Mouse (Mus musculus) CH12.LX (cell line): ENCODE data around the gene Atp6ap2. TPM values are rescaled to one million over a fixed set of nuclear protein-coding genes. Genes with fewer than 3 reads are reported as not detected.
A peak's percentile ranks its signal among the peaks of the same experiment; 100 is the strongest.

ENCODE experiments used
- DNase-seq: peaks from one replicate; pipeline ENCODE4 v3.0.0-alpha.2; 2013; ENCODE audit errors: extremely low read depth
- H3K27ac ChIP-seq: 2 replicates; pipeline ENCODE4 v1.5.1; 2012; ENCODE audit warnings: low read depth, mild to moderate bottlenecking, control low read depth, moderate library complexity; ENCODE audit not compliant: insufficient read depth
- H3K27me3 ChIP-seq: replicated peaks from 2 replicates; pipeline ENCODE3; 2012; ENCODE audit warnings: inconsistent platforms
- H3K36me3 ChIP-seq, 2 experiments: replicated peaks in 1 of 2; 2 replicates each; pipeline versions ENCODE3 to v1.6.1; 2012; ENCODE audit warnings: inconsistent platforms in 1 of 2, low read length in 1 of 2, mild to moderate bottlenecking in 1 of 2, mixed read lengths in 1 of 2, moderate library complexity in 1 of 2; ENCODE audit not compliant: control insufficient read depth in 1 of 2, insufficient read depth in 1 of 2
- H3K4me1 ChIP-seq, 2 experiments: 2 replicates each; pipeline ENCODE4 v1.6.1; 2012; ENCODE audit warnings: inconsistent platforms in 1 of 2, moderate library complexity in 1 of 2; ENCODE audit not compliant: insufficient read depth in 2 of 2, control insufficient read depth in 1 of 2
- H3K4me2 ChIP-seq: 2 replicates; pipeline ENCODE4 v1.6.1; 2012; ENCODE audit warnings: low read depth, mild to moderate bottlenecking, control low read depth; ENCODE audit not compliant: poor library complexity, insufficient read depth, severe bottlenecking
- H3K4me3 ChIP-seq, 3 experiments: fragments of 150-350 bp in 1 of 3; sonication (generic) in 1 of 3; replicated peaks in 1 of 3; 2 replicates each; pipeline versions ENCODE3 to v1.5.1; 2011 to 2012; ENCODE audit warnings: low read depth in 2 of 3, low read length in 2 of 3, mild to moderate bottlenecking in 2 of 3, moderate library complexity in 2 of 3, control low read depth in 1 of 3, improper control_type of control experiment in 1 of 3, inconsistent platforms in 1 of 3, mixed read lengths in 1 of 3; ENCODE audit not compliant: poor library complexity in 1 of 3
- H3K79me2 ChIP-seq: replicated peaks from 2 replicates; pipeline ENCODE4 v1.6.1; 2012; ENCODE audit warnings: mild to moderate bottlenecking, moderate library complexity; ENCODE audit not compliant: control insufficient read depth, poor library complexity, insufficient read depth, severe bottlenecking; ENCODE audit errors: extremely low read depth
- H3K9ac ChIP-seq: 2 replicates; pipeline ENCODE4 v1.6.1; 2012; ENCODE audit warnings: low read depth, mild to moderate bottlenecking, control low read depth, moderate library complexity; ENCODE audit not compliant: insufficient read depth
- H3K9me3 ChIP-seq: replicated peaks from 2 replicates; pipeline ENCODE3; 2012; ENCODE audit warnings: low read length, inconsistent platforms, mixed read lengths
- BHLHE40 ChIP-seq: IDR thresholded peaks from 2 replicates; pipeline ENCODE4 v1.6.1; 2011; ENCODE audit warnings: mild to moderate bottlenecking, low read depth, low read length, improper control_type of control experiment
- CHD2 ChIP-seq: IDR thresholded peaks from 2 replicates; pipeline ENCODE4 v1.6.1; 2011; ENCODE audit warnings: low read length, improper control_type of control experiment
- CTCF ChIP-seq, 2 experiments: IDR thresholded peaks in 1 of 2; conservative IDR thresholded peaks in 1 of 2; 2 replicates each; pipeline ENCODE4 v1.5.1; 2011 to 2012; ENCODE audit warnings: low read depth in 2 of 2, low read length in 2 of 2, improper control_type of control experiment in 1 of 2, inconsistent platforms in 1 of 2, mild to moderate bottlenecking in 1 of 2, moderate library complexity in 1 of 2
- E2F4 ChIP-seq: IDR thresholded peaks from 2 replicates; pipeline ENCODE4 v1.6.1; 2011; ENCODE audit warnings: low read depth, low read length, improper control_type of control experiment; ENCODE audit not compliant: insufficient replicate concordance
- ELF1 ChIP-seq: IDR thresholded peaks from 2 replicates; pipeline ENCODE4 v1.6.1; 2014; ENCODE audit warnings: low read depth, mild to moderate bottlenecking, inconsistent platforms, low read length, improper control_type of control experiment
- GABPA ChIP-seq: IDR thresholded peaks from 2 replicates; pipeline ENCODE4 v1.6.1; 2012; ENCODE audit warnings: low read depth, low read length, improper control_type of control experiment, inconsistent platforms; ENCODE audit not compliant: insufficient replicate concordance
- HCFC1 ChIP-seq: IDR thresholded peaks from 2 replicates; pipeline ENCODE4 v1.6.1; 2012; ENCODE audit warnings: low read depth, mild to moderate bottlenecking, inconsistent platforms, low read length, improper control_type of control experiment
- JUND ChIP-seq: conservative IDR thresholded peaks from 2 replicates; pipeline ENCODE4 v1.6.1; 2011; ENCODE audit warnings: low read depth, low read length, improper control_type of control experiment
- KAT2A ChIP-seq: IDR thresholded peaks from 2 replicates; pipeline ENCODE4 v1.6.1; 2012; ENCODE audit warnings: low read length, improper control_type of control experiment, inconsistent platforms; ENCODE audit not compliant: insufficient replicate concordance
- MAX ChIP-seq: IDR thresholded peaks from 2 replicates; pipeline ENCODE4 v1.6.1; 2011; ENCODE audit warnings: low read length, improper control_type of control experiment
- MAZ ChIP-seq: IDR thresholded peaks from 2 replicates; pipeline ENCODE4 v1.6.1; 2012; ENCODE audit warnings: low read depth, mild to moderate bottlenecking, inconsistent platforms, low read length, improper control_type of control experiment, moderate library complexity
- MXI1 ChIP-seq: IDR thresholded peaks from 2 replicates; pipeline ENCODE4 v1.6.1; 2011; ENCODE audit warnings: mild to moderate bottlenecking, low read depth, low read length, improper control_type of control experiment
- MYC ChIP-seq: IDR thresholded peaks from 2 replicates; pipeline ENCODE4 v1.6.1; 2011; ENCODE audit warnings: low read depth, mild to moderate bottlenecking, improper control_type of control experiment, low read length
- NELFE ChIP-seq: IDR thresholded peaks from 2 replicates; pipeline ENCODE4 v1.6.1; 2011; ENCODE audit warnings: low read depth, low read length, improper control_type of control experiment
- PAX5 ChIP-seq: IDR thresholded peaks from 2 replicates; pipeline ENCODE4 v1.6.1; 2012; ENCODE audit warnings: low read length, inconsistent platforms, mixed read lengths
- POLR2A ChIP-seq: IDR thresholded peaks from 2 replicates; pipeline ENCODE4 v1.6.1; 2011; ENCODE audit warnings: low read depth, mild to moderate bottlenecking, improper control_type of control experiment, low read length
- POLR2AphosphoS2 ChIP-seq: IDR thresholded peaks from 2 replicates; pipeline ENCODE4 v1.6.1; 2011; ENCODE audit warnings: low read depth, low read length, improper control_type of control experiment
- RAD21 ChIP-seq: IDR thresholded peaks from 2 replicates; pipeline ENCODE4 v1.6.1; 2011; ENCODE audit warnings: low read depth, mild to moderate bottlenecking, low read length, improper control_type of control experiment, moderate library complexity
- RCOR1 ChIP-seq: conservative IDR thresholded peaks from 2 replicates; pipeline ENCODE4 v1.6.1; 2012; ENCODE audit warnings: low read depth, mild to moderate bottlenecking, inconsistent platforms, low read length, improper control_type of control experiment
- SIN3A ChIP-seq: IDR thresholded peaks from 2 replicates; pipeline ENCODE4 v1.6.1; 2012; ENCODE audit warnings: low read length, improper control_type of control experiment, inconsistent platforms
- SMC3 ChIP-seq: IDR thresholded peaks from 2 replicates; pipeline ENCODE4 v1.6.1; 2011; ENCODE audit warnings: low read depth, low read length, improper control_type of control experiment
- TBP ChIP-seq: conservative IDR thresholded peaks from 2 replicates; pipeline ENCODE4 v1.6.1; 2011; ENCODE audit warnings: low read depth, low read length, improper control_type of control experiment
- TCF12 ChIP-seq: IDR thresholded peaks from 2 replicates; pipeline ENCODE4 v1.6.1; 2014; ENCODE audit warnings: low read depth, mild to moderate bottlenecking, inconsistent platforms, low read length, improper control_type of control experiment
- USF1 ChIP-seq: IDR thresholded peaks from 2 replicates; pipeline ENCODE4 v1.6.1; 2014; ENCODE audit warnings: low read depth, mild to moderate bottlenecking, inconsistent platforms, low read length, improper control_type of control experiment
- USF2 ChIP-seq: conservative IDR thresholded peaks from 2 replicates; pipeline ENCODE4 v1.6.1; 2011; ENCODE audit warnings: low read depth, low read length, improper control_type of control experiment
- ZC3H11A ChIP-seq: IDR thresholded peaks from 2 replicates; pipeline ENCODE4 v1.6.1; 2012; ENCODE audit warnings: low read depth, mild to moderate bottlenecking, inconsistent platforms, low read length, improper control_type of control experiment
- ZMIZ1 ChIP-seq: IDR thresholded peaks from 2 replicates; pipeline ENCODE4 v1.6.1; 2012; ENCODE audit warnings: low read depth, mild to moderate bottlenecking, inconsistent platforms, low read length, improper control_type of control experiment
- dilution Hi-C: fragments of 300-500 bp; cut with MboI; formaldehyde crosslinking; loops from 2 replicates; pipeline ENCODE4 v1.14.3; 2020; ENCODE audit warnings: low sequenced_read_pairs; ENCODE audit not compliant: extremely low pct_unique_long_range_greater_than_20kb, extremely low pct_ligation_motif_present
- in situ Hi-C: fragments of 300-500 bp; cut with MboI; formaldehyde crosslinking; loops from 3 replicates; pipeline ENCODE4 v1.14.3; 2019; ENCODE audit warnings: low sequenced_read_pairs, low pct_ligation_motif_present, low pct_unique_long_range_greater_than_20kb, mixed read lengths
- polyA plus RNA-seq: library from polyadenylated mRNA; unstranded; fragments of >175 nt; gene quantifications from 2 replicates; pipeline ENCODE4 v1.2.1, GENCODE M21; 2012; ENCODE audit warnings: low read depth; ENCODE audit not compliant: insufficient read length
- total RNA-seq, 2 experiments: library from RNA; depleted of rRNA; stranded (reverse); fragments of 300-350 nt in 1 of 2; fragments of >200 nt in 1 of 2; gene quantifications; 2 replicates each; pipeline ENCODE4 v1.2.3; 2012 to 2014

Atp6ap2 gene
- total RNA-seq (2012; rRNA removed) (46.9 and 50.4 TPM in 2 replicates), total RNA-seq (2014; rRNA removed) (108 and 113 TPM in 2 replicates), polyA plus RNA-seq (66.9 and 71.2 TPM in 2 replicates)

DNA sequence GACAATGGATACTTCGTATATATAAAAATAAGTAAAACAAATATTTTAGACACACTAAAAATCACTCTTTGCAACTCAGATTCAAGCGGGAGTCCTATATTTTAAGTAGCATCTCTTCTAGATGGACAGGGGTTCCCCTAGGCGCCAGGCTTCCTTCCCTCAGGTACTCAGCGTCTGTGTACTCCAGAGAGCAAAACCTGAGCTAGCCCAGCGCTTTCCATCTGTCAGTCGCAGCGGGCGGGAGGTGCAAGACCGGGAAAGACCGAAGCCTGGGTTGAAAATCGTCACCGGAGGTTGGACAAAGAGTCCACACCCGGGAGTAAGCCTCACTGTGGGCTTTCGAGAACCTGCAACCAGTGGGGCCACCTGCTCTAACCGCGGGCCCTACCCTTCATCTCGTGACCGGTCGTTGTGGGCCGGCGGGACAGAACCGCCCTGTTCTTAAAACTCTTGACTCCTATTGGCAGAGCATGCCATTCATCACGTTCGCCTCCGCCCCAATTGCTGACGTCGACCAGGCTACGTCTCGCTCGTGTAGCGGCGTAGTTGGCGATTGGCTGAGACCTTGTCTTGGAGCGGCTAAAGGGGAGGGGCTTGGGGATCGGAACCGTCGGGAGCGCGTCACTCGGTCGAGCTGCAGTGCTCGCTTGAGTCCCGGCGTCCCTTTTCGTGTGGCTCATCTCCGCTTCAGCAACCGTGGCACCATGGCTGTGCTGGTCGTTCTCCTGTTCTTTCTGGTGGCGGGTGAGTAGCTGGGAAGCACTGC is at the start of gene Atp6ap2:
TSS of gene Atp6ap2 (plus strand) at position 610 of the 766 bp plus-strand sequence.
- Histone ChIP-seq H3K27me3 (no peaks in the 10 kb centered on the region), H3K79me2 (peaks cover 25% of the 10 kb centered on the region), H3K4me1 (peaks cover 4 to 28% of the 10 kb centered on the region in 2 experiments), H3K27ac (peak within 1 kb of the TSS; percentile 76; the same call in 1 of the 2 replicates), H3K36me3 (peaks cover 0 to 2% of the 10 kb centered on the region in 2 experiments), H3K9ac (peak within 1 kb of the TSS; percentile 86), H3K9me3 (no peaks in the 10 kb centered on the region), H3K4me2 (peak within 1 kb of the TSS; percentile 68), H3K4me3 (peak within 1 kb of the TSS; percentile 69 to 92 (median 80))
- dilution Hi-C loops (no loop called here), in situ Hi-C loops (no loop called here)
- DNase-seq: peak; percentile 94
- peak; percentile 53; the same call in 1 of the 2 replicates for TF ChIP-seq CHD2
- no peak; the same call in 1 of the 2 replicates for TF ChIP-seq ZMIZ1
- no peak for TF ChIP-seq SMC3
- peak; percentile 62 for TF ChIP-seq NELFE
- TF ChIP-seq RAD21: no peak
- TF ChIP-seq ELF1: peak; percentile 13; the same call in 1 of the 2 replicates
- no peak for TF ChIP-seq POLR2AphosphoS2
- no peak for TF ChIP-seq KAT2A
- peak; percentile 95 for TF ChIP-seq BHLHE40
- peak; percentile 23; the same call in 1 of the 2 replicates for TF ChIP-seq USF1
- TF ChIP-seq MXI1: peak; percentile 23; the same call in 1 of the 2 replicates
- no peak for TF ChIP-seq CTCF (conservative IDR thresholded peaks at IDR 0.05 in 1 of 2, IDR thresholded peaks at IDR 0.05 in 1 of 2; ENCODE audit: low read depth in 2 of 2, low read length in 2 of 2)
- TF ChIP-seq JUND: no peak
- peak; percentile 52; the same call in 1 of the 2 replicates for TF ChIP-seq TBP
- no peak for TF ChIP-seq USF2
- TF ChIP-seq MAX: peak; percentile 48; the same call in 1 of the 2 replicates
- no peak for TF ChIP-seq RCOR1
- no peak for TF ChIP-seq ZC3H11A
- peak; percentile 87 for TF ChIP-seq POLR2A
- TF ChIP-seq GABPA: no peak
- TF ChIP-seq MYC: no peak
- no peak for TF ChIP-seq HCFC1
- no peak for TF ChIP-seq PAX5
- no peak for TF ChIP-seq E2F4
- TF ChIP-seq SIN3A: peak; percentile 22; the same call in 1 of the 2 replicates
- TF ChIP-seq MAZ: no peak
- peak; percentile 20; the same call in 1 of the 2 replicates for TF ChIP-seq TCF12
